Mouse (Mus musculus): Measurements from ENCODE around the gene Olfr1286.

The Olfr1286 gene

GRCm38 (mm10) chr2:111422931-111423330 is at the start of gene Olfr1286:
Gene Olfr1286 (minus strand): TSS chr2:111423115.
- no peak for DNase-seq (ENCODE audit: low spot score)

- DNase-seq (ENCODE audit: low spot score) = no peak
Measured at GRCm38 (mm10) chr2:111448842-111449241, 25.9 kb upstream of the Olfr1286 start, which contains the start of gene Olfr1287. Gene Olfr1287 (plus strand): TSS chr2:111449142.

- DNase-seq (ENCODE audit: low spot score) = no peak
Measured at GRCm38 (mm10) chr2:111375222-111375621, 47.7 kb downstream of the Olfr1286 start, which contains the start of gene Olfr1284. Gene Olfr1284 (plus strand): TSS chr2:111375522.

Measured in ovary, adult 18-20 months (tissue).